Mouse (Mus musculus): ENCODE measurements at regions not wholly inside any gene's neighbourhood (a gene's known extent, or its start where the extent isn't known, plus 50 kb on each side); places are given as distances from the start of the nearest gene placed in this dataset.
A peak's percentile ranks its signal among the peaks of the same experiment; 100 is the strongest.

DNA sequence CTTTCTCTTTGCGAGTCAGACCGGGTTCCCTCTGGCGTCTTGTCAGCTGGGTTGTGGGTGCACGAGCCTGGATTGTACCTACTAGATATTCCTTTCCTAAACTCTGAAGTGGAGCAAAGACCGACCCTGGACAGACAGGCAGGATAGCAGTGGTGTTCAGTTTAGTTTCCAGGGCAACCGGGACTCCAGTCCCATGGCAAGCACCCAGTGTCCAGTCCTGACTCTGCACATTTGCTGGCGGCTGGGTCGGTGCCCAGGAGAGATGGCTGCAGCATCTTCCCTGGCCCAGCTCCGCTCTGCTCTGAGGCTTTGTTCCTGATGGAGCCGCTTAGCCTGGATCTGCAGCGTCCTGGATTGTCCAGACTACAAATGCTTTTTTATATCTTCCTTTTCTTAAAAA lies 188.1 kb upstream of the Map3k1 start:
- ATAC-seq (replicated peaks; ENCODE audit: low FRiP score, poor library complexity, severe bottlenecking), result no peak

DNA sequence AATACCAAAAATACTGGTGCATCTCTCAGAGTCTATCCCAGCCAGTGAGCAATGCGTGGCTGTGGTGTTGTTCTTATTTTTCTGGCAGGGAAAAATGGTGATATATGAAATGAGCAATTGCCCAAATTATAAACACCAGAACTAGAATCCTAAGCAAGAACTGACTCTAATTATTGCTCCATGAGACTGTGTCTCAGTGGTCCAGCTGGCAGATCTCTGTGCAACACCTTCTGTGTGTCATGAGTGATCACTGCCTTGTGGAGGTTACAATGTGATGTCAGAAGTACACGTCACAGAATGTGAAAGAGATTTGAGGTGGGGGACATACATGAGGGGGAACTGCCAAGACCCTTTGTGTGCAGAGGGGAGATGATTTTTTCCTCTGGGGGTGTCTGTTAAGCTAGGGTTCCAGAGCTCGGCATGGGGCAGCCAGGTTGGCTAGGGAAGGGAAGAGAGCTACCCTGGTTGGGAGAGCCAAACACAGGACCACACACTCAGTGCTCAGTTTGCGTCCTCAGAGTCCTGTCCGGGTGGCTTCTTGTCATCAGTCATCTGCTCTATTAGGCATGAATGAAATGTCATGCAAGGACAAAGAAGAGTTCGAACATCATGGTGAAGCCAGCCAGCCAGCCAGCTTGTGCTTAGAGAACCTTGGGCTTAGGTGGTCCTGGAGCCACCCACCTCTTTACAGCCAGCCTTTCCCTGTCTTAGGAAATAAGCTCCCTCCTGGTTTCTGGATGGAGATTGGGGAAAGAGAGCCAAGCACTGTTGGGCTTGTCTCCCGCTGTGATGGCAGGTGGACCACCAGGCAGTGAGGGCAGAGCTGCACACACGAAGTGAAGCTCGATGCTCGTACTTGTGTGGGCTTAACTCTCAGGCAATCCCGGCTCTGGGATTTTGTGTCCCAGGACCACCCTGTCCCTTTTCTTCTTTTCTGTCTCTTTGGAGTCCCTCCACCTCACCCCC lies 189.5 kb upstream of the Map3k1 start:
- ATAC-seq (replicated peaks; ENCODE audit: low FRiP score, poor library complexity, severe bottlenecking), result no peak

DNA sequence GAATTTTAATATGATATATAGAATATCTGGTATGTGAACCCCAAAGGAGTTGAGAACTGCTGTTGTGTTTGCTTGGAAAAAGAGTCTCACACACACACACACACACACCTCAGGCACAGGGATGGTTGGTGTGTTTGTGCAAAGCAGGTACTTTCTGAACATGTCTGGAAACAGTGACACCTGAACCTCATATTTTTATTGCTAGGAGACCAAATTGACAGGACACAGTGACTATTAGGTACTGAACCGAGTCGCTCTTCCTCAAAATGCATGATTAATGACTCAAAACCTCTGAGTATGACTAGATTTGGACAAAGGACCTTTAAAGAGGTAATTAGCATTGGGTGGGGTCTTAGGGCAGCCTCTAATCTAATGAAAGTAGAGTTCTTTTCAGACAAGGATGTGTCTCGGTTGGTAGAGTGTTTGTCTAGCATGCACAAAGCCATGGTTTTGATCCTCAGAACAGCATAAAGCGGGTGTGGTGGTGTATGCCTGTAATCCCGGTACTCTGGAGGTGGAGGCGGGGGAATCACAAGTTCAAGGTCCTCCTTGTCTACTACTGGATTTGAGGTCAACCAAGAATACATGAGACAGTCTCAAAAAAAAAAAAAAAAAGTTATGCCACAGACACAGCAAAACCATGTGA lies 191.0 kb upstream of the Map3k1 start:
- no peak for ATAC-seq (replicated peaks; ENCODE audit: low FRiP score, poor library complexity, severe bottlenecking)

DNA sequence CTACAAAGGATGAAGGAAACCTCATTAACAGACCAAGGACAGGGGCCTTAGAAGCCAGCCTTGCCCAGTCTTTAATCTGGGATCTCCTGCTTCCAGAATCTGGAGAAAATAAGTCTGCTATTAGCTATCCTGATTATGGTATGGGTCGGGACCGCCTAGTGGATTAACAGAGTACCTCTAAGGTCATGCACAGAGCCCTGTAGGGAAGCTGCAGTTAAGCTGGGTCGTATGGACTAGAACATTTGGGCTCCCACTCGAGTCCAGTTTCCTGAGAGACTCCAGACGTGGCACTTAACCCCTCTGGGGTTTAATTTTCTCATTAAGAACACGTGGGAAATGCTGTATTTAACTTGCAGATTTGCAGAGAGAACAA lies 191.5 kb upstream of the Map3k1 start:
- ATAC-seq (replicated peaks; ENCODE audit: low FRiP score, poor library complexity, severe bottlenecking), result no peak

DNA sequence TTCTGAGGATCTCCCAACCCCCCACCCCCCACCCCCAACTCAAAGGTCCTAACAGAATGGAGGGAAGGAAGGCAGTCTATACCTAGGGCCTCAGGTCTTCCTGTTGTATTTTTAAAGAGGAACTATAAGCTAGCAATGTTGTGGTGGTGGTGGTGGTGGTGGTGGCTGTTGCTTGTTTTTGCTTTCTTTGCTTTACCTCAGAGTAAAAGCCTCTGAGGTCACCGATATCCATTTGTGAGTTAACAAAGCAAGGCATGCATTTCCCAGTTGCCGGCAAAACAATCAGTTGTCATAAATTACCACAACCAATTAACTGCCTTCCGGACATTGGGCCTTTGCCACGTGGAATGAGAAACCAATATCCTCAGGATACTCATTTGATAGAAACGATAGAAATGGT lies 191.9 kb upstream of the Map3k1 start:
- no peak for ATAC-seq (replicated peaks; ENCODE audit: low FRiP score, poor library complexity, severe bottlenecking)

DNA sequence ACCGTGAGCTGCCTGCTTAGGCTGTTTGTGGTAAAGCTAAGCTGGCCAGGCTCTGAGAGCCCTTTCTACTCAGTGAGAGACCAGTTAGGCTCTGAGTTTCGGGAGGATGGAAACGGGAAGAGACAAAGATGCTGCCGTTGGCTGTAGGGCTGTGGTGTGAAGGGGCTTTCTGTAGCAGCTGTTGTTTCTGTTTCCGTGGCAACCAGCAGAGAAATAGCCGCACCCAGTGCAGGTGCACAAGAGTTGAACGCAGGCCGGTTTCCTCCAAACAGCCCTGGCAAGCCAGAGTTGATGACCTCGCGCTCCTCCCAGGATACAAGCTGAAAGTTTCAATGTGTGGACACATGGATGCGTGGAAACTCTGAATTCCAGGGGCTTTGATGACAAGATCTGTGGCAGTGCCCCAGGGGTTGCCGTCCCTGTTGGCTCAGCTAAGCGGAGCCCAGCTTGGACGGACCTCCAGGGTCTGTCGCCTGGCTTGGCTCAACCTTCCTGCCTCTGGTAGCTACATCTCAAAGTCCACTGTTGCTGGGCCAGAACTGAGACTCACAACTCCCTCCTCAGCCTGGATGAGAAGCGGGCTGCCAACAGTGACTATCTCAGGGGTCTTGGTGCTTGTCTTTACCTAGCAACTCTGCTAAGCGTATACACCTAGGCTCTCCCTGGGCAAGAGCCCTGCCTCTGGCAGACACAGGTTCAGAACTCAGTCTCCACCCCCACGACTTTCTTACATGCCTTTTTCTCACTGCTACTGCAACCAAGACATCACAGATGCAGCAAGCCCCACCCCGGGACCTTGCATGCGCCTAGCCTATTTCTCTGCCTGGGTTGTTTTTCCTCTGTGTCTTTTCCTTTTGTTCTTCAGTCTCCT lies 192.6 kb upstream of the Map3k1 start:
- ATAC-seq (replicated peaks; ENCODE audit: low FRiP score, poor library complexity, severe bottlenecking), result peak; percentile 15; the same call in 1 of the 2 replicates

DNA sequence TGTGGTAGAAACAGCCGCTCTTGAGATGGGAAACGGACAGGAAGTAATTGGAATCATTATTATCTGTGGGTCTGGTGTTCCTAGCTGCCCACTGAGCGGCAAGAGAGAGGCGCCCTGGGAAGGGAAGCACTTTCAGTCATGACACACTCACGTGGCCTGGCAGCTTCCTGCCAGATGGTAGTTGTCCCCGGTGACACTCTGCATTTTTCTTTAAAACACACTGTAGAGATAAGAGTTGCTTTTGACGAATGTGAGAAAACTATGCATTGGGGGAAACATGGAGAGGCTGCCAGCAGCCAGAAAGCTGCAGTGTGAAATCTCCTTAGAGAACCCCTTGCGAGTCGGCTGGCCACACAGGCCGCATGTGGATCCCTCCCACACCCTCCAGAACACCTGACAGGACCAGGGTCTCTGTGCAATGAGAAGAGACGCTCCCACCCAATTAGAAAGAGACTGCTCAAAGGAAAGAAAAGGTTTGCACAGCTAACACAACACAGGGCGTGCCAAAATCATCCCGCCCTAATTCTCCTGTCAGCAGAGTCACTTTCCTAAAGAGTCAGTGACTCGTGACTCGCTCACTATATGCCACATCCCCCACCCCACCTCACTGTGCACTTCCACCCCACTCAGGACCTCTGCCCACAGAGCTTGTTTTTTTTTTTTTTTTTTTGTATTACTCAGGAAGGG lies 194.0 kb upstream of the Map3k1 start:
- 0 out of 2 replicates have a peak, but pooled peaks have one; percentile 23 for ATAC-seq (replicated peaks; ENCODE audit: low FRiP score, poor library complexity, severe bottlenecking)

DNA sequence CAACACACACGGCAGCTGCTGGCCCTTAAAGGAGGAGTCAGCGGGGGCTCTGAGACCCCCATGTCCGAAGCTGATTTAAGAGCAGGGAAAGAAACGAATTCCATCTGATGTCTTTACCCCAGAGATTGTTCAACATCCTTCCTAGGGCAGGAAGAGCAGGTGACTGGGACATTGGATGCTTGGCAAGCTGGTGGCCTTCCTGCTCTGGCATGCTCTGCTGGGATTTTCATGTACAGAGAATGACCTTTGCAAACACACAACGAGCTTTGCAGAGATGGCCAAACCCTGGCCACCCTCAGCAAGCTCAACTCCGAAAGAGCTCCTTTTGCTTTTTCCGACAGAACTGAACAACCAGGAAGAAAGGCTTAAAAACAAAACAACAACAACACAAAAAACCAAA lies 194.7 kb upstream of the Map3k1 start:
- no peak for ATAC-seq (replicated peaks; ENCODE audit: low FRiP score, poor library complexity, severe bottlenecking)

DNA sequence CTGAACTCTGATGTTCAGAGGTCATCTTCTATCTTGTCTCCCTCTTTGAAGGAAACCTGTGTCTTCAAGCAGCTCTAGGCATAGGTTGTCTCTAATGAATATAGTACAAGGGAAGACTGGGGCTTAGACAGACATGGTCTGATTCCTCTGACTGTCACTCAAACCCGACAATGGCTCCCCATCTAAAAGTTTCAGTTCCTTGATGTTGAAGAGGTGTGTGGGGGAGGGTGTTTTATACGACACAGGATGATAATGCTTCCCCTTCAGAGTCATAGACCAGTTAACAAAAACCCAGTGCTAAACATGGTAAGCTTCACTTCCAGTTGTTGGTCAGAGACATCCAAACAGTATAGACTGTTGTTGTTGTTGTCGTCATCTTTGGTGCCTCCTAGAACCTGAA lies 195.3 kb upstream of the Map3k1 start:
- no peak for ATAC-seq (replicated peaks; ENCODE audit: low FRiP score, poor library complexity, severe bottlenecking)

DNA sequence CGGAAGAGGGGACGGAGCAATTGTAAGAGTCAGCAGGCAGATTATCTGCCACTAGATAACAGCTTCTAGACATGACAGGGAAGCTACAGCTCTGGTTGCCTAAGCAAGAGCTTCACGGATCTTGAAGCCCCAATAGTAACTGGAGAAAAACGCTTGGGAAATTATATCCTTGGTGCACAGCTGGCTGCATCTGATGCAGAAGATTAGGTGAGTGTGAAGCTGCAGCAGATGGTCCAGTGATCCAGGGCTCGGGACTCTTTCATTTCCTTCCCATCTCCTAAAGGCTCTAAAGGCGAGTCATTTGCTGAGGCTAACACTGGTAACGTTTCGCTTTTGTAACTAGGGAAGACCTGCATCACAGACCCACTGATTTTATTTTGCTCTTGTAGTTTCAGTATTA lies 196.6 kb upstream of the Map3k1 start:
- no peak for ATAC-seq (replicated peaks; ENCODE audit: low FRiP score, poor library complexity, severe bottlenecking)

DNA sequence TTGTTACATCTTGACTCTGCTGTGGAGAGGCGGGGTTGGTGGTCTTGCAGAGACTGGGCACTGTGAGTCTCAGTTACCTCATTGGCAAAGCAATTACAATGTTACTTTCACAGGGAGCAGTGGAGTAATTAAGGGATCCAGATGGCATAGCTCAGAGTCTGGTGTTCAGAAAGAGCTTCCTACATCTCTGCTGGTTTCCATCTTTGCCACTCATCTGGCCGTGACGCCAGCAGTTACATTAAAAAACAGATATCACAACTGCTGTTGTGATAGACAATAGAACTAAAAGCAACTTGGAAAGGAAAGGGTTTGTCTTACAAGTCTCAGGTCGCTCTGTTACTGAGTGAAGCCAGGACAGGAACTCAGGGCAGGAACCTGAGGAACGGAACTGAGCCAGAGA lies 200.0 kb upstream of the Map3k1 start:
- no peak for ATAC-seq (replicated peaks; ENCODE audit: low FRiP score, poor library complexity, severe bottlenecking)

DNA sequence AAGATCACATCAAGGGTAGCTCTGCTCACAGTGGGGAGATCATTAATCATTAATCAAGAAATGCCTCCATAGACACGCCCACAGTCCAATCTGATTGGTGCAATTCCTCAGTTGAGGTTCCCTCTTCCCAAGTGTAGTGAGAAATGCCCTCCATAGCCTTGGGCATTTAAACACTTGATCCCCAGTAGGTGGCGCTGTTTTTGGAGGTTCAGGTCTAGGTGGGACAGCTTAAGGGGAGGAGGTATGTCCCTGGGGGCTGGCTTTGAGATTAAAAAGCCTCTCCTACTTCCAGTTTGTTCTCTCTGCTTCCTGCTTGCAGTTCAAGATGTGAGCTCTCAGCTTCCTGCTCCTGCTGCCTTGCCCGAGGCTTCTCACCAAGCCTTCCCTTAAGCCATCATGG lies 200.5 kb upstream of the Map3k1 start:
- ATAC-seq (replicated peaks; ENCODE audit: low FRiP score, poor library complexity, severe bottlenecking), result no peak

DNA sequence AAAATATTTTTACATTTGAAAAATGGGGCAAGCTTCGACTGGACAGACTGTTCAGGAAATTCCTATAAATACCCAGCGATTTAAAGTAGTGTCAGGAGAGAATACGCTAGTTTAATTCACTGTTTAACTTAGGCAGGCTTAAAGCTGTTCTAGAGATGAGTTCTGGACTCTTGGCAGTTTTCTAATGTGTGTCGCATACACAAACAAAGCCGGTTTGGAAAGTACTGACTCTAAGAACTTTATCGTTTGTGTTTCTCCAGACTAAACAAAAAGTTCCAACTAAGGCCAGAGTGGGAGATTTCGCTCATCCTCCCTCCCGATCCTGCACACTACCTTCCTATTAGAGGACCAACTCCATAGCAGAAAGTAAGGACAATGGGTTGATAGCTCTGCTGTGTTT lies 201.7 kb upstream of the Map3k1 start:
- no peak for ATAC-seq (replicated peaks; ENCODE audit: low FRiP score, poor library complexity, severe bottlenecking)

DNA sequence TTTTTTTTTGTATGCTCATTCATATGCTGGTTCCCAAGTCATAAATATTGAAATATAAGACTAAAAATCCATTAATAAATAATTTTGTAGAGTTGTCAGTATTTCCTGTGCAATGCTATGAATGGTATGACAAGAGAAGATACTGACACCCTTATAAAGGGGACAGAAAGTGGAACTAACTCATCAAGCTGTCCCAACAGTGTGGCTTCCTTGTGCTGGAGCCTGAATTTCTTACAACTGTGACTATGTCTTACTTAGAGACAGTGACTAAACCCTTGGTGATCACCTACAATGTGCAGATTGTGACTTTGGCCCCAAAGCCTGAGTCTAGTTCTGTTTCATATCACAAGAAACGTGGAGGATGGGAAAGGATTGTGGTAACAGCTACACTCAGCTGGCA lies 203.8 kb upstream of the Map3k1 start:
- ATAC-seq (replicated peaks; ENCODE audit: low FRiP score, poor library complexity, severe bottlenecking), result no peak

DNA sequence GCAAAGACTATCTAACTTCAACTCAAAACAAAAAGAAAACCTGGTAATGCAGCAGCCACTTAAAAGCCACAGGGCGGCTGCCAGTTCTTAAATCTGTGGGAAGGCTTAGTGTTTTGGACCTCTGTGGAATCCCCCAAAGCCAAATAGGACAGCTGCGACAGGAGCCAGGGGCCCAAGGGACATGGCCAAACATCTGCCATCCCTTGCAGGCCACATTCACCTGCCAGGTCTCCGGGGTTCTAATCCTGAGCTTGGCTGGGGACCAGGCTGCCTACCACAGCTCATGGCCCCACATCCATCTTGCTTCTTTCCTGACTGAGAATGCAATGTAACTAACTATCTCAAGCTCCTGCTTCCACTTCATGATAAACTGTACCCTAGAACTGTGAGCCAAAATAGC lies 206.3 kb upstream of the Map3k1 start:
- no peak for ATAC-seq (replicated peaks; ENCODE audit: low FRiP score, poor library complexity, severe bottlenecking)

DNA sequence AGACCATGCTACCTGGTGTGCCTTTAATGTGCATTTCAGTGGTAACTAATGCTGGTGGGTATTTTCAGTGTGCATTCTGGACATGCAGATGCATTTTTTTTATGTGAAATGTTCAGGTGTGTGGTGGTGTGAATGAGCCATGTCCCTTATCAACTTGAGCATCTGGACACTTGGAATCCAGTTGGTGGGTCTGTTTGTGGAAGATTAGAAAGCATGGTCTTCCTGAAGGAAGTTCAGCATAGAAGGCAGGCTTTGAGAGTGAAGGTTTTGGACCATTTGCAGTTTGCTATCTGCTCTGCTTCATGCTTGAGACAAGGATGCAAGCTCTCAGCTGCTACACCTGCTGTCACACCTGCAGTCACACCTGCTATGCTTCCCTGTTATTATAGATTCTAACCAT lies 207.5 kb upstream of the Map3k1 start:
- peak; percentile 78 for ATAC-seq (replicated peaks; ENCODE audit: low FRiP score, poor library complexity, severe bottlenecking)

DNA sequence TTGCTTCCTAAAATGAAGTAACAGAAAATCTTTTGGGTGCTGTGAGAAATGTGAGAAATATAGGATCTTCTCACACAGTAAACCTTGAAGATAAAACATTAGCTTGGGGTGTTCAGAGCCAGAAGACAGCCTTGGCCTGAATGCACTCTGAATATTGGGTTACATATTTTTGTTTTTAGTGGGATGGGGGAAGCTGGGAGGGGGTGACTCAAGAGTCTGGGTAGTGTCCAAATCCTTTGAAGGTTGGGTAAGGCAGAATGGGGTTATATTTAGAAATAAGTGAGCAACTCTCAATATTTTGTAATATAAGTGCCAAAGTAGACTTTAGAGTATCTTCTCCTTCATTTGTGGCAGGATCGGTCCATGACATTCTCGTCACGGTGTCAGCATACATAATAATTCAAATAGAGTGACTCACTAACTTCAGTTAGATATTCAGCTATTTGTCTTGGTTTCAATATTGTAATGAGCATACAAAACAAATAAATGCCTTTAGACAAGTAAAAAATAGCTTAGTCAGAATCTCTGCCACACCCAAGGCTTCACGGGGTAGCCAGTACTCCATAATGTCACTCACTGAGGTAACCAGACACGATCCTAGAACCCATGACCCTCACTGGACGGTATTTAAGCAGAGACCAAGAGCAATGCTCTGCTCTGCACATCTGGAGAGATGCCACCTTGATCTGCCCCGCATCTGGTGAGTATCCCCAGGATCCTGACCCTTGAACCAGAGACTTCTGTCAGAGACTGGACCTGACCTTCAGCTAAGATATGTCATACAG lies 209.9 kb upstream of the Map3k1 start:
- ATAC-seq (replicated peaks; ENCODE audit: low FRiP score, poor library complexity, severe bottlenecking), result peak; percentile 55

DNA sequence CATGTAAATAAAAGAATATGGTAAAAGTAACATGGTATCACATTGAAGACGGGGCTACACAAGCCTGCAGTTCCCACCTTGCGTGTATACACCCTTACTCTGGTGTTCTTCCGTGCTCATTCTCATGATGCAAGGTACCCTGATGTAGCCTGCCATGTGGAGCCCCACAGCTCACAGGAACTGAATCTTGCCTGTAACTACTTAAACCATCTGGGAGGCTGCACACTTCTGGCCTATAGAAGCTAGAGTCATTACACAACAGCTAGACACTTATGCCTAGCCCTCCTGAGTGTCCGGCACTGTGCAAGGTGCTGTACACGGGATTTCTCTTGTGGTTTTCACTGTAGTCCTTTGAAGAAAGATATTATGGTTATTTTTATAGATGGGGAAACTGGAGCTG lies 210.8 kb upstream of the Map3k1 start:
- no peak for ATAC-seq (replicated peaks; ENCODE audit: low FRiP score, poor library complexity, severe bottlenecking)

DNA sequence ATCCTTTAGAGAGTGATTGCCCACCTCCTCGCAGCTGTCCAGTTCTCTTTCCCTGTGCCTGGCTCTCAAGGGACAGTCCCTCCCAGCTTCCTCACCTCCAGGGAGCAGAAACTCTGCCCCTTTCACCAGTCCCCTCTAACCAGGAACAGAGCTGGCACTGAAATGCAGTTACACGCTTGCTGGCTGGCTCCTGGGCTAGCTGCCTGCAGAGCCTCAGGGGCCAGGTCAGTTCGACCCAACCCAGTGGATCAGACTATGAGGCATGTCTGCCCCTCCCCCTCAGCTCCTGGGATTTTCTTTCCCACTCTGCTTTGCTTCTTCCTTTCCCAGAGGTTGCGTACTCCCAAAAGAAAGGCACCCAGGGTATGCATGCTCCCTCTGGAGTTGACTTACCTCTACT lies 214.4 kb upstream of the Map3k1 start:
- ATAC-seq (replicated peaks; ENCODE audit: low FRiP score, poor library complexity, severe bottlenecking), result no peak
